Mouse (Mus musculus) brain, embryonic 18.5 days (tissue): ENCODE results near the gene Axl.
A peak's percentile ranks its signal among the peaks of the same experiment; 100 is the strongest.
"Not testable (repeated sequence)": the region's sequence is repeated elsewhere in the genome, so short reads cannot be mapped to it uniquely, and the experiment has no call there.

Experiments used
- DNase-seq: peaks from one replicate; pipeline ENCODE4 v3.0.0-alpha.2; 2012; ENCODE audit warnings: low read depth, low spot score

Gene Axl

DNA sequence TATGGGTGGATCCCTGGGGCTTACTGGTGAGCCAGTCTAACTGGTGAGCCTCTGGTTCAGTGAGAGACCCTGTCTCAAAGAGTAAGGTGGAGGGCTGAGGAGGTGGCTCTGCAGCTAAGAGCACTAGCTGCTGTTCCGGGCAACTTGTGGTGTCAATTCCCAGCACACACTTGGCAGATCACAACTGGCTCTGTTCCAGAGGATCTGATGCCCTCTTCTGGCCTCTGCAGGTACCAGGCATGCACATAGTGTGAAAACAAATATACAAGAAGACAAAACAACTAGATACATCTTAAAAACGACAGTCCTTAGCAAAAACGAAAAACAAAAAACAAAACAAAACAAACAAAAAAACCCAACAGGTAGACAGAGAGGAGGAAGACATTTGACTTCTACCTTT, 5.2 kb upstream of the Axl start:
- DNase-seq: no peak

DNA sequence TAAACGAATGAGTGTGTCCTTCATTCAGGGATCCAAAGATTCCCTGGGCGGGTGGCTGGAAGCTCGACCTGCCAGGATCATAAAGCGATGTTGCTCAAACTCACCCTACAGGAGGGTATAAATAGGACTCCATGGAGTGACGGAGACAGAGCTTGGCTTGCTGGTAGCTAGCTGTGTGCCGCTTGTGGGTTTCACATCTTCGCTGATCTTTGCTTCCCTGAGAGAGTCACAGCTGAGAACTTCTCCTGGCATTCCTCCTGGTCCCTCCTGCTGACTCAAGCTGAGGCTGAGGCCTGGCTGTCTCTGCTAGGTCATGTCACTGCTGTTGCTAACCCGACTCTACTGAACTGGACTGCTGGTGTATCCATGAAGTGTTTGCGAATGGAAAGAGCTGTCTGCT, 4.5 kb upstream of the Axl start:
- not testable (repeated sequence) for DNase-seq

- DNase-seq: no peak
Observed at GRCm38 (mm10) chr7:25790615-25791014, 2.1 kb upstream of the Axl start.

- no peak for DNase-seq
Observed at GRCm38 (mm10) chr7:25789129-25789440, 580 bp upstream of the Axl start.

GRCm38 (mm10) chr7:25787456-25788219, 867 bp downstream of the Axl start:
- DNase-seq: no peak

GRCm38 (mm10) chr7:25786974-25787373, 1.5 kb downstream of the Axl start:
- DNase-seq: no peak

- no peak for DNase-seq
Observed at GRCm38 (mm10) chr7:25785752-25786151, 2.8 kb downstream of the Axl start.

- DNase-seq: no peak
Observed at GRCm38 (mm10) chr7:25784808-25785207, 3.7 kb downstream of the Axl start.

DNA sequence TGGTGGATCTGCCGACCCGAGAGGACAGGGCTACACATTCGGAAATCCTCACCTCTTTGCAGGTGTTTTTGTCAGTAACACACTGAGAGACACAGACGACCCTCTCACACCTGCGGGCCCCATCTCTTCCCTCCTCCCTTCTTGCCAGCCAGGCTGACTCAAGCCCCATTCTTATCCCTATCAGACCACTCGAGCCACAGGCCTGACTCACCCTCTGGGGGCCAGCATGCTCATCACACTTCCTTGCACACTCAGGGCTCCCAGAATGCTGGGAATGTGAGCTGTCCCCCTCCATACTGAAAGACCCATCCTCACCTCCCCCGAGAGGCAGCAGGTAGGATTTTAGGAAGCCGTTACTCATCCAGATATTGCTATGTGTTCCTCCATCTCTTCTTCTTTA, 4.8 kb downstream of the Axl start:
- no peak for DNase-seq

DNA sequence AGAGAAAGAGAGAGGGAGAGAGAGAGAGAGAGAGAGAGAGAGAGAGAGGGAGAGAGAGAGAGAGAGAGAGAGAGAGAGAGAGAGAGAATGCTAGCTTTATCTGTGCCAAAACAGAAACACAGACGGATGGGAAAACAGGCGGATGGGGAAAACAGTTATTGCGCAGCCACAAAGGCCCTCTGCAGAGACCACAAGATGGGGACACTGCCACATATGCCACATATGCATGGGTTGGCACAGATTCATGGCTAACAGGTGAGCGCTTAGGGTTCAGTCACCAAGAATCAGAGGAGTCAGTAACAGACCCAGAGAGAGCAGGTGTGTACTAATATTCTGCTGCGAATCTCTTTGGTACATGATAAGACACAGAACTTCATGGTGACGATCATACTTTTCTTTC, 5.8 kb downstream of the Axl start:
- no peak for DNase-seq

DNA sequence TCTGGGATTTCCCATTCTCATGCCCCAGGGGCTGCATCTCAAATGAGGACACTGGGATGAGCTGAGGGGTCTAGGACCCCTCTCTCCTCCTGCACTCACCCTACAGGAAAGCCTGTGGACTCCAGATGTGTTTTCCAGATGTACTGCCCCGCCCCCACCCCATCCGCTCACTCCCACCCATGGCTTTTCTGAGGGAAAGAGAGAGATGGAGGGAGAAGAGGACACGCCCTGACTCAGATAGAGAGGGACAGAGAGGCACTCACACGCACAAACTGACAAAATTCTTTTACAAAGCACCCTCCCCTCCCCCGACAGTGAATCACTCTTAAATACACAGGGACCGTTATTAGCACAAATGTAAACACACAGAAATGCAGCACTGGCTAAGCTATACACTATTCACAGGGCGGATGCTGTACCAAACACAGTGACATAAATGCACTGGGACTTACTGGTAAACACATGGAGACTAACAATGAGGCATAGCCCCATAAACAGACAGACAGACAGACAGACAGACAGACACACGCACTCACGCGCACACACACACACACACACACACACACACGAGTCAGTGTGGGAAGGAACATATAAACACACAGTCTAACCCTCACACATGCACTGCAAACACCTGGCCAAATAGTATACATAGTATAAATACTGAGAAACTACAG, 6.4 kb downstream of the Axl start:
- no peak for DNase-seq

DNA sequence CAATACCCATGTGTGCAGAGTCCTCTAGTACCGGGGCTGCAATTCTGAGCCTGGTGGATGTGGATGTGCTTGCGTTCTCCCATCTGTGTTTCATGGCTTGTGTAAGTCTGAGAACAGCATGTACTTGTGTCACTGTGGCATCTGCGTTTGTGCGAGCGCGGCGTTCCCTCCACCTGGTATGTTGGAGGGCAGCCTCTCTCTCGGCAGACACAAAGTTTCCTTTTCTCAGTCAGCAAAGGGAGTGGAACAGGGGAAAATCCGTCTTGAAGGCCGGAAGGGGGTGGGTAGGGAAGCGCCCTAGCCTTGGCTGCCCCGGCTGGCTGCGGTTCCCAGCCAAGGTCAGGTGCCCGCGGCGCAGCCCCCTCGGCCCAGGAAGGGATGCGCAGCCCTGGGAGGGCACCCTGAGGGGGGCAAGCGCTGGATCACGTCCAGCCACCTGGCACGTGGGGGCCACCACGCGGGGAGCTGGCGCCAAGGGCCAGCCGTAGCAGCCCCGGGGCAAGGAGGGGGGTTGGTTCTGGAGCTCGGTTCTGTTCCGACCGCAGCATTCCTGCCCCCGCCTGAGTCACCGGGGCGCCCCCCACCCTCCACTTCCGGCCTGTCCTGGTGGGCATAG, 7.1 kb downstream of the Axl start:
- peak; percentile 60 for DNase-seq

DNA sequence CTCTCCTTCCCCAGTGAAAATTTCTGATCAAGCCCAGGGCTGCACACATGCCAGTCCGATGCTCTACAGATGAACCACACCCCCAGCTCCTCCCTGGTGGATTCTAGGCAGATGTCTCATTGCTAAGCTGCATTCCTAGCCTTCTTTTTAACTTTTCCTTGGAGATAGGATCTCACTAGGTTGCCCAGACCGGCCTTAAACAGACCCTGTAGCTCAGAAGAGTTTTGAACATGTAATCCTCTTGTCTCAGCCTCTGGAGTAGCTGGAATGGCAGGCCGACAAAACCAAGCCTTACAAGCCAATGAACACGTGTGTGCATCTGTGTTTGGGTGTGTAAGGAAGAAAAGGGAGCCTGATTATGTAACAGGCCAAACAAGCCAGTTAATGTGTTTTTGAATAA, 7.8 kb downstream of the Axl start:
- DNase-seq: no peak

- no peak for DNase-seq
Observed at GRCm38 (mm10) chr7:25780021-25780420, 8.5 kb downstream of the Axl start.

DNA sequence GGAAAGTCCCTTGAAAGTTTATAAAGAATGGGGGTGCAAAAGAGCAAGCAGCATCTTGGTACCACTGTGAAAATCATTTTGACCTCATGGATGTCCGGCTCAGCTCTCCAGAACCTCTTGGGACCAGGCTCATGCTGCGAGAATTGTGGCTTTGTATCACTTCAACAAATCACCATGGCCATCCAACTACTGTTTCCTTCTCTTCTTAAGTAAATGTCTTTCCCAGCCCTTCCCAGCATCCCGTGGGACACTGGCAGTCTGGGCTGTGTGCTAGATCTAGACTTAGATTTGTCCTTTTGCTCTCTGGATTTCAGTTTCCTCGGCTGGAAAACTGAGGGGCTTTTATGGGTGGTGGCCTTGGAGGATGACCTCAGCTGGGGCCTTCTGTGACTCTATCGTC, 20.3 kb downstream of the Axl start:
- DNase-seq: no peak

DNA sequence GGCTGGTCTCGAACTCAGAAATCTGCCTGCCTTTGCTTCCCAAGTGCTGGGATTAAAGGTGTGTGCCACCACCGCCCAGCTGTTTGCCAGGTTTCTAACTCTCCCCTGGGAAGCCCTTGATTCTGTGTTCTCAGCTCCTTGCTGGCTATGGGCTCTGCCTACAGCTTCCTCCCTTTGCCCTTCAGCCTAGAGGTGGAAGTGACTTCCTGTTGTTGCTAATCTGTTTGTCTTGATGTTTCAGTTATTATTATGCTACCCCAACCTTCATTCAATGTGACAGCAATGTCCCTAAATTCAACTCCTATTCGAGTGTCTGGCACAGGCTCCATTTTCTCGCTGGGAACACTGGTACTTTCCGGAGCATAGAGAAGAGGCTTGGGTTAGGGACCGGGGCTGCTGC, 22.4 kb downstream of the Axl start:
- no peak for DNase-seq

GRCm38 (mm10) chr7:25764221-25764620, 24.3 kb downstream of the Axl start:
- DNase-seq: no peak

- no peak for DNase-seq
Observed at GRCm38 (mm10) chr7:25763678-25764077, 24.8 kb downstream of the Axl start.

- no peak for DNase-seq
Observed at GRCm38 (mm10) chr7:25761354-25761753, 27.2 kb downstream of the Axl start.

GRCm38 (mm10) chr7:25756011-25756410, 32.5 kb downstream of the Axl start:
- peak; percentile 52 for DNase-seq

GRCm38 (mm10) chr7:25755468-25755833, 33.1 kb downstream of the Axl start:
- no peak for DNase-seq

- DNase-seq: peak; percentile 99
Observed at GRCm38 (mm10) chr7:25754738-25755467, 33.6 kb downstream of the Axl start, which contains the start of gene Hnrnpul1. Gene Hnrnpul1 (minus strand): TSS chr7:25754757.

DNA sequence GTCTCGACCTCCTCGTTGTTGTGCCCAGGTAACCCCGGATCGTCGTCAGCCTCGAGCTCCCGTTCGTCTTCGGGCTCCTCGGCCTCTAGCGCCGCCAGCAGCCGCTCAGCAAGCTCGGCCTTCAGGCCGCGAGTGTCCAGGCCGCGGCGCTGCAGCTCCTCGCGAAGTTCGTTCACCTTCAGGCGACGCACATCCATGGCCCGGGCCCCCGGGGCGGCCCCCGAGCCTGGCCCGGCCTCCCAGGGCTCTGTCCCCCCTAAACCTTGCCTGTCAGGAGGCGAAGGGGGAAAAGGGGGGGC, 34.1 kb downstream of the Axl start:
- DNase-seq: no peak
